Mouse (Mus musculus): ENCODE data around the gene Arf6. TPM values are rescaled to one million over a fixed set of nuclear protein-coding genes. Genes with fewer than 3 reads are reported as not detected.

Gene Arf6
- polyA plus RNA-seq, 2 experiments: 82.2 to 106 TPM

DNA sequence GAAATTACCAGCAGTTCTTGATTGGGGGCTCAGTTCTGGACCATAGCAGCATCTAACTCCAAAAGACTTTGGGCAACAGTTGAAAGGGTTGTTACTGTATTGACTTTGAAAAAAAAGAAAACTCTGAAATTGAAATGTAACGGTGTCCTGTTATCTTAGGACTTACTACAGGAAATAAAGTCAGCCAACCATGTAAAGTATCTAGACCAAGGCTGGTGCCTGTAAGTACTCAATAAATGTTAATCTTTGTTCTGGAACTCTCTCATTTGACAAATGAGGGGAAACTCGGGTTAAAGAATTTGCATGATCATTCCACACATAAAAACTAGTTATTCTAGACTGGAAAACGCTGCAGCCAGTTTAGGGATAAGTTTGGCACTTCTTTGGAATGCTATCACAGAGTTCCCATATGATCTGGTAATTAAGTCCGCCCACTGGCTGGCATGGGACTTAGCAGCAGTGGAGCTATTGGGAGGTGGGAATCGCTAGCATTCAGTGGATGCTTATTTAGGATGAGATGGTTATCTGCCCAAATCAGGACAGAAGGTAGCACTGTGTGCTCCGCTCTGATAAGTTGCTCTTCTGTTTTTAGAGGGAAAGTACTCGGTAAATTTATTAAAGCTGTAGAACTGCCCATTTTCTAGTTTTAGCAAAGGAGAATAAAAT lies 17.5 kb downstream of the Arf6 start:
- no peak for DNase-seq (ENCODE audit: low spot score)
- no peak for ATAC-seq (ENCODE audit: low FRiP score, low read depth)
- 69% methylated on average over 7 of the region's 7 CpGs for WGBS

DNA sequence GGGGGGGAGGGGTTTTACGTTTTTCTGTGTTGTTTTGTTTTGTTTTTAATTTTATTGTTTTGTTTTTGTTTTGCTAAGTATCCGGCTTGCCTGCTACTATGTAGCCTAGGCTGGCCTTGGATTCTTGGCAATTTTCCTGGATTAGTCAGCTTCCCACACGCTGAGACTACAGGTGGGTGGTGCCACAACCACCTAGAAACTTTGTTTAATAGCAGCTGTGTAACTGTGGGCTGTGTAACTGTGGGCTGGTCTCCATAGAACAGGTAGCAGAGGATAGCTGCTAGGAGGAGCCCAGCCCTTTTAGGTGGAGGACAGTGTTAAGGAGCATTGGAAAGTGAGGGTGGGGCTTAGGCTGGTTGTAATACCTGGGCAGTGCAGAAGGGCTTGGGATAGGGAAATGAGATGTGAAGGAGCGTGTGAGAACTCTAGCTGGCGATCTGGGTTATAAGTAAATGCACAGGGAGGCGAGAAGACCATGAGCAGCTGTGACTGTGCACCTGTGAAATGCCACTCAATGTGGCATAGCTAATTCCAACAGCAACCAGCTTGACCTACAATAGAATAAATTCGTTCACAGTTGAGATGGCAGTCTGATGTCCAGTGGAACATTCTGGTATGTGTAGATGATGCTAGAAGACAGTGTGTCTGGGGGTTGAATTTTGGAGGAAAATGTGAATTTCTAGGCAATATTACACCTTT lies 18.2 kb downstream of the Arf6 start:
- Histone ChIP-seq H3K4me2 (replicated peaks; ENCODE audit: low read depth, low read length, severe bottlenecking) (no peak overlapping the region), H3K9me3 (ENCODE audit: control insufficient read depth, low read length) (no peaks in the 10 kb centered on the region), H3K4me3 (replicated peaks; ENCODE audit: low read length) (no peak overlapping the region), H3K27ac (replicated peaks; ENCODE audit: low read depth, low read length) (no peak overlapping the region), H3K4me1 (ENCODE audit: control insufficient read depth, insufficient read depth, low read length) (no peaks in the 10 kb centered on the region), H3K9ac (ENCODE audit: low read depth, low read length, severe bottlenecking) (no peak overlapping the region), H3K36me3 (ENCODE audit: control insufficient read depth, insufficient read depth, low read length) (no peaks in the 10 kb centered on the region), H3K27me3 (ENCODE audit: control insufficient read depth, insufficient read depth, low read length) (no peaks in the 10 kb centered on the region)
- no peak for DNase-seq (ENCODE audit: low spot score)
- TF ChIP-seq POLR2A (IDR thresholded peaks at IDR 0.05; ENCODE audit: borderline replicate concordance, extremely low read depth, insufficient read depth, insufficient read length): no peak
- 74% methylated on average over 7 of the region's 7 CpGs for WGBS
- no peak; the same call in 1 of the 2 replicates for ATAC-seq (ENCODE audit: low FRiP score, low read depth)

More for the DNA sequence above, 17.5 kb downstream of the Arf6 start:
- H3K9me3 ChIP-seq (ENCODE audit: control insufficient read depth, low read length): no peaks in the 10 kb centered on the region
- no peak overlapping the region for H3K4me3 ChIP-seq (replicated peaks; ENCODE audit: low read length)
- TF ChIP-seq POLR2A (IDR thresholded peaks at IDR 0.05; ENCODE audit: borderline replicate concordance, extremely low read depth, insufficient read depth, insufficient read length): no peak
- H3K9ac ChIP-seq (ENCODE audit: low read depth, low read length, severe bottlenecking): no peak overlapping the region
- no peak overlapping the region for H3K27ac ChIP-seq (replicated peaks; ENCODE audit: low read depth, low read length)
- H3K4me1 ChIP-seq (ENCODE audit: control insufficient read depth, insufficient read depth, low read length): no peaks in the 10 kb centered on the region
- no peaks in the 10 kb centered on the region for H3K36me3 ChIP-seq (ENCODE audit: control insufficient read depth, insufficient read depth, low read length)
- H3K27me3 ChIP-seq (ENCODE audit: control insufficient read depth, insufficient read depth, low read length): no peaks in the 10 kb centered on the region
- H3K4me2 ChIP-seq (replicated peaks; ENCODE audit: low read depth, low read length, severe bottlenecking): no peak overlapping the region

DNA sequence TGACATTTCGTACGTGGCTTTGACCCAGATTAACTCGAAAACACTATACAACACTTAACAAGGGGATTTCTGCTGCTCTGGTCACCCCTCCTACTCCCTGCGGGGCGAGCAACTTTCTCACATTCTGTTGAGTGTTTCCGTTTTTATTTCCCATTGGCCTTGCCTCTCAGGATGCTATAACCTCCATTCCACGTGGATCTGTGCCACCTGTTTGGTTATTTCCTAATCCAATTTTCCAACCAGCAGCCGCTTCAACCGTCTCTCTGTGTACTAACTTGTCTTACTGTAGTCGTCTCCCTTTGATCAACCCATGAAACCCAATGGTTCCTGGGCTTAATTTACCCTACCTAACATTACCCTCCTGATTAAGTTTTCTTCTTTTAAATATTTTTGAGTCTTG lies 21.1 kb downstream of the Arf6 start:
- H3K36me3 ChIP-seq (ENCODE audit: control insufficient read depth, insufficient read depth, low read length): no peaks in the 10 kb centered on the region
- WGBS: 66% methylated on average over 10 of the region's 10 CpGs
- no peak overlapping the region for H3K4me2 ChIP-seq (replicated peaks; ENCODE audit: low read depth, low read length, severe bottlenecking)
- no peaks in the 10 kb centered on the region for H3K4me1 ChIP-seq (ENCODE audit: control insufficient read depth, insufficient read depth, low read length)
- no peak overlapping the region for H3K27ac ChIP-seq (replicated peaks; ENCODE audit: low read depth, low read length)
- no peaks in the 10 kb centered on the region for H3K27me3 ChIP-seq (ENCODE audit: control insufficient read depth, insufficient read depth, low read length)
- no peak for TF ChIP-seq POLR2A (IDR thresholded peaks at IDR 0.05; ENCODE audit: borderline replicate concordance, extremely low read depth, insufficient read depth, insufficient read length)
- H3K9me3 ChIP-seq (ENCODE audit: control insufficient read depth, low read length): no peaks in the 10 kb centered on the region
- no peak for ATAC-seq (ENCODE audit: low FRiP score, low read depth)
- DNase-seq (ENCODE audit: low spot score): no peak
- no peak overlapping the region for H3K4me3 ChIP-seq (replicated peaks; ENCODE audit: low read length)
- H3K9ac ChIP-seq (ENCODE audit: low read depth, low read length, severe bottlenecking): no peak overlapping the region

DNA sequence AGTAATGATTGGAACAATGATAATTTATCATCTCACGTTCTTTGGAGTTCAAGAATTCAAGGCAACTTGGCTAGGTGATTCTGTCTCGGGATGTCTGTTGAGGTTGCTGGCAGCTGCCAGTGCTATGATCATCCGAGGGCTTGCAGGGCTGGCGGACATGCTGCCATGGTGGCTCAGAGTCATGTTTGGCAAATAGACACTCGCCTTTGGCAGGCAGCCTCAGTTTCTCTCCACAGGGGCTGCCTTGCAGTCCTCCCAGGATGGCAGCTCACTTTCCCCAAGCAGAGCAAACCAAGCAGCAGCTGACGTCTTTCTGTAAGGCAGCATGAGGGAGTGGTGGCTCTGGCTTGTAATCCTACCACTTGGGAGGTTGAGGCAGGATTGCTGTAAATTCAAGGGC lies 22.5 kb downstream of the Arf6 start:
- Histone ChIP-seq H3K4me1 (ENCODE audit: control insufficient read depth, insufficient read depth, low read length) (no peaks in the 10 kb centered on the region), H3K4me3 (replicated peaks; ENCODE audit: low read length) (no peak overlapping the region), H3K27ac (replicated peaks; ENCODE audit: low read depth, low read length) (no peak overlapping the region), H3K9me3 (ENCODE audit: control insufficient read depth, low read length) (no peaks in the 10 kb centered on the region), H3K4me2 (replicated peaks; ENCODE audit: low read depth, low read length, severe bottlenecking) (no peak overlapping the region), H3K9ac (ENCODE audit: low read depth, low read length, severe bottlenecking) (no peak overlapping the region), H3K36me3 (ENCODE audit: control insufficient read depth, insufficient read depth, low read length) (no peaks in the 10 kb centered on the region), H3K27me3 (ENCODE audit: control insufficient read depth, insufficient read depth, low read length) (no peaks in the 10 kb centered on the region)
- TF ChIP-seq POLR2A (IDR thresholded peaks at IDR 0.05; ENCODE audit: borderline replicate concordance, extremely low read depth, insufficient read depth, insufficient read length): no peak
- 80% methylated on average over 6 of the region's 6 CpGs for WGBS
- no peak for DNase-seq (ENCODE audit: low spot score)
- ATAC-seq (ENCODE audit: low FRiP score, low read depth): no peak

DNA sequence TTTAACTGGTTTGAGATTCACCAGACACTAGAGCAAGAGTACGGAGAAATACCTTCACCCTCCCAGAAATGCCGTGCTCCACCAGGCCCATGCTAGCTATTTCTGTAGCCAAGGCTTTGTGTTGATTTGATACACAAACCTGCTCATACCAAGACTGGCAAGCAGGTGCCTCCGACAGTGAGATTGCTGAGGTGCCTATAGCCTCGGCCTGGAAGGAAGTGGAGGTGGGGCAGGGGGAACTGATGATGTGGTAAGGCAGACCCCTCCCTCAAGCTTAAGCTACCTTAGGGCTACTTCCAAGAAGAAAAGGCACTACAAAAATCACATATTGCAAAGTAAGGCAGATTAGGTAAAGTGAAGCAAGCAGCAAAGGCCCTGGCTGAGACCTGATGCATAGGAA lies 28.4 kb downstream of the Arf6 start:
- TF ChIP-seq POLR2A (IDR thresholded peaks at IDR 0.05; ENCODE audit: borderline replicate concordance, extremely low read depth, insufficient read depth, insufficient read length): no peak
- ATAC-seq (ENCODE audit: low FRiP score, low read depth) (no peak), DNase-seq (ENCODE audit: low spot score) (no peak)
- no peaks in the 10 kb centered on the region for H3K9me3 ChIP-seq (ENCODE audit: control insufficient read depth, low read length)
- no peak overlapping the region for H3K27ac ChIP-seq (replicated peaks; ENCODE audit: low read depth, low read length)
- H3K36me3 ChIP-seq (ENCODE audit: control insufficient read depth, insufficient read depth, low read length): no peaks in the 10 kb centered on the region
- no peak overlapping the region for H3K9ac ChIP-seq (ENCODE audit: low read depth, low read length, severe bottlenecking)
- 0 out of 2 replicates have a peak, but pooled peaks cover 4% of the 10 kb centered on the region for H3K4me1 ChIP-seq (ENCODE audit: control insufficient read depth, insufficient read depth, low read length)
- H3K27me3 ChIP-seq (ENCODE audit: control insufficient read depth, insufficient read depth, low read length): no peaks in the 10 kb centered on the region
- 66% methylated on average over 4 of the region's 4 CpGs for WGBS
- H3K4me3 ChIP-seq (replicated peaks; ENCODE audit: low read length): no peak overlapping the region
- no peak overlapping the region for H3K4me2 ChIP-seq (replicated peaks; ENCODE audit: low read depth, low read length, severe bottlenecking)
